Mouse (Mus musculus) right cerebral cortex, adult 18-20 months (tissue): ENCODE results near the gene Mark3.
A peak's percentile ranks its signal among the peaks of the same experiment; 100 is the strongest.

Source experiments
- DNase-seq: peaks from one replicate; pipeline ENCODE4 v3.0.0; 2022; ENCODE audit warnings: mixed read lengths

Gene Mark3

GRCm38 (mm10) chr12:111677421-111677820 lies 103.1 kb downstream of the Mark3 start:
- DNase-seq: no peak

- DNase-seq: peak; percentile 91
Measured at GRCm38 (mm10) chr12:111677882-111678669, 103.8 kb downstream of the Mark3 start, which contains the start of gene Trmt61a. Gene Trmt61a (plus strand): TSS chr12:111678105.

- no peak for DNase-seq
Measured at GRCm38 (mm10) chr12:111678670-111678933, 104.3 kb downstream of the Mark3 start.

GRCm38 (mm10) chr12:111678997-111679396 lies 104.7 kb downstream of the Mark3 start:
- DNase-seq: no peak

GRCm38 (mm10) chr12:111680661-111681060 lies 106.3 kb downstream of the Mark3 start:
- peak; percentile 68 for DNase-seq

- DNase-seq: peak; percentile 60
Measured at GRCm38 (mm10) chr12:111681305-111681704, 107.0 kb downstream of the Mark3 start.

- peak; percentile 71 for DNase-seq
Measured at GRCm38 (mm10) chr12:111682003-111682402, 107.7 kb downstream of the Mark3 start.

GRCm38 (mm10) chr12:111682806-111683205 lies 108.5 kb downstream of the Mark3 start:
- no peak for DNase-seq

GRCm38 (mm10) chr12:111686390-111686789 lies 112.1 kb downstream of the Mark3 start:
- peak; percentile 50 for DNase-seq

- peak; percentile 83 for DNase-seq
Measured at GRCm38 (mm10) chr12:111687350-111688068, 113.2 kb downstream of the Mark3 start.

GRCm38 (mm10) chr12:111688069-111688428 lies 113.7 kb downstream of the Mark3 start:
- no peak for DNase-seq

GRCm38 (mm10) chr12:111689426-111689825 lies 115.1 kb downstream of the Mark3 start:
- DNase-seq: no peak

- DNase-seq: peak; percentile 40
Measured at GRCm38 (mm10) chr12:111691346-111691872, 117.1 kb downstream of the Mark3 start.

- no peak for DNase-seq
Measured at GRCm38 (mm10) chr12:111692899-111693298, 118.6 kb downstream of the Mark3 start.

GRCm38 (mm10) chr12:111693341-111694270 lies 119.3 kb downstream of the Mark3 start:
- DNase-seq: peak; percentile 79

GRCm38 (mm10) chr12:111694271-111694781 lies 120.0 kb downstream of the Mark3 start:
- no peak for DNase-seq

GRCm38 (mm10) chr12:111694880-111695804 lies 120.8 kb downstream of the Mark3 start:
- peak; percentile 64 for DNase-seq

GRCm38 (mm10) chr12:111696239-111696638 lies 121.9 kb downstream of the Mark3 start:
- DNase-seq: peak; percentile 76

GRCm38 (mm10) chr12:111697708-111698107 lies 123.4 kb downstream of the Mark3 start:
- DNase-seq: no peak

- DNase-seq: no peak
Measured at GRCm38 (mm10) chr12:111698346-111698913, 124.1 kb downstream of the Mark3 start.

- DNase-seq: peak; percentile 76
Measured at GRCm38 (mm10) chr12:111699542-111699941, 125.2 kb downstream of the Mark3 start.
